Mouse (Mus musculus): ENCODE data around the gene Ano6.

DNA sequence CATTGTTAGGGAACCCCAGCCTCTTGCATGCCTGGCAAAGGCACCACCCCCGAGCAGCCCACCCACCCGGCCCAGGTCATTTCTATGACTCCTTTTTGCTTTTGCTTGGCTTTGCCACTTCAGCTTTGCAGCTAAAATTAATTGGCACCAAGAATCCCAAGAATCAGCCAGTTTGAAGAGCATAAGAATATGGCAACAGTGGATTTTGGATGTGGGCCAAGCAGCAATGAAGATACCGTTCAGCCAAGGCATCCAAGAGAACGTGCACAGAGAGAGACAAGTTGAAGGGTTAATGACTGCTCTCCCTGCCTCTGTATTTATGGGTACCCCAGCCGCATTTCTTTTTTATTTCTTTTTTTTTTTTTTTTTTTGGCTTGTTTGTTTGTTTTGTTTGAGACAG is 5.4 kb downstream of the Ano6 start:
- TF ChIP-seq CTCF (IDR thresholded peaks at IDR 0.05; ENCODE audit: insufficient read depth, low read length) (no peak), POLR2A (IDR thresholded peaks at IDR 0.05; ENCODE audit: borderline replicate concordance, extremely low read depth, low read depth, low read length) (no peak)
